Mouse (Mus musculus): Measurements from ENCODE around the gene Ercc6. TPM values are rescaled to one million over a fixed set of nuclear protein-coding genes. Genes with fewer than 3 reads are reported as not detected.

Gene Ercc6
- polyA plus RNA-seq, 1 experiment, result 12.0 TPM

GRCm38 (mm10) chr14:32512912-32513311 lies 409 bp upstream of the Ercc6 start:
- peaks cover 2% of the 10 kb centered on the region; the same call in 1 of the 2 replicates for H3K4me1 ChIP-seq (ENCODE audit: control insufficient read depth, insufficient read depth, low read length)
- peak overlapping the region; percentile 69 for H3K4me3 ChIP-seq (ENCODE audit: insufficient read depth, low read length)
- no peak for TF ChIP-seq POLR2A (IDR thresholded peaks at IDR 0.05; ENCODE audit: extremely low read depth, insufficient read depth, low read length)
- TF ChIP-seq CTCF (IDR thresholded peaks at IDR 0.05; ENCODE audit: extremely low read depth, insufficient read depth, low read length), result no peak
- H3K27ac ChIP-seq (ENCODE audit: insufficient read depth, low read length), result no peak overlapping the region

DNA sequence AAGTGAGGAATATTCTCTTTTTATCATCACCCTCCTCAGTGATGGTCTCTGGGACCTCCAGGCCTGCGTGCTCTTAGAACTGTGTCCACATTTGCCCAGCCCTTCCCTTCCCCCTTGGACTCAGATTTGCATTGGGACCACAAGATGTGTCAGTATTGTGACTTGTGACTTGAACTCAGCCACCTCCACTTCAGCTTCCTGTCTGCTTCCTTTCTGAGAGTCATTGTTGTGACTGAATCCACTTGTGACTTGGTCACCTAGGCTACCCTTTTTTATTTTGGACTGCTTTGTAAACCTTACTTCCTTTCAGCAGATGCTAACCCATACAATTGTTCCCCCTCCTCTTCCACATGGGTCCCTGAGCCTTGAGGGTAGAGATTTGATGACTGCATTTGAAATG lies 2.8 kb downstream of the Ercc6 start:
- H3K4me1 ChIP-seq (ENCODE audit: control insufficient read depth, insufficient read depth, low read length), result peaks cover 2% of the 10 kb centered on the region; the same call in 1 of the 2 replicates
- no peak overlapping the region for H3K4me3 ChIP-seq (ENCODE audit: insufficient read depth, low read length)
- TF ChIP-seq CTCF (IDR thresholded peaks at IDR 0.05; ENCODE audit: extremely low read depth, insufficient read depth, low read length), result no peak
- no peak for TF ChIP-seq POLR2A (IDR thresholded peaks at IDR 0.05; ENCODE audit: extremely low read depth, insufficient read depth, low read length)
- H3K27ac ChIP-seq (ENCODE audit: insufficient read depth, low read length), result no peak overlapping the region

GRCm38 (mm10) chr14:32518543-32518942 lies 5.2 kb downstream of the Ercc6 start:
- Histone ChIP-seq H3K27ac (ENCODE audit: insufficient read depth, low read length) (no peak overlapping the region), H3K4me1 (ENCODE audit: control insufficient read depth, insufficient read depth, low read length) (peaks cover 4% of the 10 kb centered on the region), H3K4me3 (ENCODE audit: insufficient read depth, low read length) (no peak overlapping the region)
- TF ChIP-seq CTCF (IDR thresholded peaks at IDR 0.05; ENCODE audit: extremely low read depth, insufficient read depth, low read length) (no peak), POLR2A (IDR thresholded peaks at IDR 0.05; ENCODE audit: extremely low read depth, insufficient read depth, low read length) (no peak)

DNA sequence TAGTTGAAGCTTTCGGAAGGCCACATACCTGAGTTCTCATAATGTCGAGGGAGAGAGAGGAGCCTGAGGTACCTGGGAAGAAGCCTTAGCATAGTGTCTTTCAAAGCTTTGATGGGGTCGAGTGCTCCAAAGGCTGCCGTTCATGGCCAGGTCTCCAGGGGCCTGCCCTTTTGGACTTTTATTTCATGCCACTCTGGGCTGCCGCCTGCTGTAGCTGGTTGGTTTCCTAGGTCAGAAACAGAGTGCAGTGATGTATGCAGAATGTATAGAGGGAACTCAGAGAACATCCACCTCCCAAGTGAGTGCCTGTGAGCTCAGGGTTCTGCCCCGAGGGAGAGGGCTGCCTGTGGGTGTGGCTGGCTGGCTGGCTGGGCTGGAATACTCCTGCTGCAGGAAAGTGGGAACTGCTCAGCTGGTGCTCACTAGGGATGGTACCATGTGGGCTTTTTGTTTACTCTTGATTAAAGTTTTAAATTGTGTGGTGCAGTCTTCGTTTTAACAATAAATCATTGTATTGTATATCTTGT lies 7.1 kb downstream of the Ercc6 start:
- Histone ChIP-seq H3K4me3 (ENCODE audit: insufficient read depth, low read length) (no peak overlapping the region), H3K27ac (ENCODE audit: insufficient read depth, low read length) (no peak overlapping the region), H3K4me1 (ENCODE audit: control insufficient read depth, insufficient read depth, low read length) (peaks cover 4% of the 10 kb centered on the region)
- TF ChIP-seq CTCF (IDR thresholded peaks at IDR 0.05; ENCODE audit: extremely low read depth, insufficient read depth, low read length) (no peak), POLR2A (IDR thresholded peaks at IDR 0.05; ENCODE audit: extremely low read depth, insufficient read depth, low read length) (no peak)

- TF ChIP-seq CTCF (IDR thresholded peaks at IDR 0.05; ENCODE audit: extremely low read depth, insufficient read depth, low read length), result no peak
- no peak overlapping the region for H3K27ac ChIP-seq (ENCODE audit: insufficient read depth, low read length)
Observed at GRCm38 (mm10) chr14:32522336-32522735, 9.0 kb downstream of the Ercc6 start.

DNA sequence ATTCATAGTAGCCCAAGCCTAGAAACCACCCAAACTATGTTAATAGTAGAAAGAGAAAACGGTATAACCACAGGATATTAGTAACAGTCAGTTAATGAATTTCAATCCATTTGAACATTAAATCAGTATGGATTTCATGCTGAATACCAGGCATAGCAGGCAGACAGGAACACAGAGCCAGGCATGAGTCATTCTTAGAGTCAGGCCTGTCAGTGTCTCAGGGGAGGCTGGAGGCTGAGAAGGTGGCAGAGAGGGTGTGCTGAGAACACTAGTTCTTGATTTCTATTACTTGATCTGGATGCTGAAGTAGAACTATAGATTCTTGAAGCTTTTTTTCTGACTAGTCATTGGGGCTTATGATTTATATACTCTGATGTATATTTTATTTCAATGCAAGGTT lies 10.8 kb downstream of the Ercc6 start:
- Histone ChIP-seq H3K4me3 (ENCODE audit: insufficient read depth, low read length) (no peak overlapping the region), H3K27ac (ENCODE audit: insufficient read depth, low read length) (no peak overlapping the region), H3K4me1 (ENCODE audit: control insufficient read depth, insufficient read depth, low read length) (peaks cover 14% of the 10 kb centered on the region)
- TF ChIP-seq POLR2A (IDR thresholded peaks at IDR 0.05; ENCODE audit: extremely low read depth, insufficient read depth, low read length), result no peak

More at GRCm38 (mm10) chr14:32522336-32522735, 9.0 kb downstream of the Ercc6 start:
- peaks cover 9% of the 10 kb centered on the region for H3K4me1 ChIP-seq (ENCODE audit: control insufficient read depth, insufficient read depth, low read length)
- no peak overlapping the region for H3K4me3 ChIP-seq (ENCODE audit: insufficient read depth, low read length)

DNA sequence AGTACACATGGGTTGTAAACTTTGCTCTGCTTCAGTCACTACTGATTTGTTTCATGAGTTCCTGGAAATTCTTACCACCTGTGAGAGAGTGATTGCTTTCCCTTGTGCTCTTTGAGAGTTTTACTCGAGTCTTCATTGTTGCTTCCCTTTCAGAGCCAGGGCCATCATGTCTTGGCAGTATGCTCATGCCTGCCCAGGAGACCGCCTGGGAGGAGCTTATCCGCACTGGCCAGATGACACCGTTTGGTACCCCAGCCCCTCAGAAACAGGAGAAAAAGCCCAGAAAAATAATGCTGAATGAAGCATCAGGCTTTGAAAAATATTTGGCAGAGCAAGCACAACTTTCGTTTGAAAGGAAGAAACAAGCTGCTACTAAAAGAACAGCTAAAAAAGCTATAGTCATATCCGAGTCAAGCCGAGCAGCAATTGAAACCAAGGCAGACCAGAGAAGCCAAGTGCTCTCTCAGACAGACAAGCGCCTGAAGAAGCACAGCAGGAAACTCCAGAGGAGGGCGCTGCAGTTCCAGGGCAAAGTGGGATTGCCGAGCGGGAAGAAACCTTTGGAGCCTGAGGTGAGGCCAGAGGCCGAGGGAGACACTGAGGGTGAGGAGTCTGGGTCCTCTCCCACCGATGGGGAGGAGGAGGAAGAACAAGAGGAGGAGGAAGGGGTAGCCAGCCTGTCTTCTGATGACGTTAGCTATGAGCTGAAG lies 12.8 kb downstream of the Ercc6 start:
- Histone ChIP-seq H3K4me1 (ENCODE audit: control insufficient read depth, insufficient read depth, low read length) (peaks cover 16% of the 10 kb centered on the region), H3K4me3 (ENCODE audit: insufficient read depth, low read length) (no peak overlapping the region), H3K27ac (ENCODE audit: insufficient read depth, low read length) (no peak overlapping the region)
- no peak for TF ChIP-seq POLR2A (IDR thresholded peaks at IDR 0.05; ENCODE audit: extremely low read depth, insufficient read depth, low read length)
- TF ChIP-seq CTCF (IDR thresholded peaks at IDR 0.05; ENCODE audit: extremely low read depth, insufficient read depth, low read length), result no peak

DNA sequence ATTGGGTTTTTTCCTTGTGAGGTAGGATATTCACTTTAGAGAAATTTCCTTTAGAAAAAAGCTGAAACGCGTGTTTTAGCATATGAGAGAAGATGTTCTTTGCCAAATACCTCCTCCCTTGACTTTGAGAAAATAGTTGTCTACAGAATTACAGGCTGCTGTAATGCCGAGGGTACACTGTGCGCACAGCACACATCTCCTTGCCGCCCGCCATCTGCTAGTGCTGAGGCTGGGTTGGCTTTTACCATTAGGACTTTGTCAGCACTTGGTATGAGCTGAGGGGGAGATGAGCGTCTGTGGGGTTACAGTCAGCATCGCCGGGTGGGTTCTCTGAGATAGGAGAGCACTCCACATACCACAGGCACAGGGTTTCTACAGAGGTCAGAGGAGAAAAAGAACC lies 13.9 kb downstream of the Ercc6 start:
- no peak overlapping the region for H3K4me3 ChIP-seq (ENCODE audit: insufficient read depth, low read length)
- no peak overlapping the region for H3K27ac ChIP-seq (ENCODE audit: insufficient read depth, low read length)

GRCm38 (mm10) chr14:32529036-32529435 lies 15.7 kb downstream of the Ercc6 start:
- Histone ChIP-seq H3K4me3 (ENCODE audit: insufficient read depth, low read length) (no peak overlapping the region), H3K27ac (ENCODE audit: insufficient read depth, low read length) (no peak overlapping the region), H3K4me1 (ENCODE audit: control insufficient read depth, insufficient read depth, low read length) (peaks cover 21% of the 10 kb centered on the region)
- TF ChIP-seq CTCF (IDR thresholded peaks at IDR 0.05; ENCODE audit: extremely low read depth, insufficient read depth, low read length) (no peak), POLR2A (IDR thresholded peaks at IDR 0.05; ENCODE audit: extremely low read depth, insufficient read depth, low read length) (no peak)

More for the DNA sequence above, 13.9 kb downstream of the Ercc6 start:
- TF ChIP-seq POLR2A (IDR thresholded peaks at IDR 0.05; ENCODE audit: extremely low read depth, insufficient read depth, low read length), result no peak
- TF ChIP-seq CTCF (IDR thresholded peaks at IDR 0.05; ENCODE audit: extremely low read depth, insufficient read depth, low read length), result no peak
- peaks cover 19% of the 10 kb centered on the region for H3K4me1 ChIP-seq (ENCODE audit: control insufficient read depth, insufficient read depth, low read length)

- TF ChIP-seq CTCF (IDR thresholded peaks at IDR 0.05; ENCODE audit: extremely low read depth, insufficient read depth, low read length) (peak; percentile 83), POLR2A (IDR thresholded peaks at IDR 0.05; ENCODE audit: extremely low read depth, insufficient read depth, low read length) (no peak)
- no peak overlapping the region for H3K27ac ChIP-seq (ENCODE audit: insufficient read depth, low read length)
- H3K4me3 ChIP-seq (ENCODE audit: insufficient read depth, low read length), result no peak overlapping the region
- peaks cover 19% of the 10 kb centered on the region for H3K4me1 ChIP-seq (ENCODE audit: control insufficient read depth, insufficient read depth, low read length)
Observed at GRCm38 (mm10) chr14:32530896-32531295, 17.6 kb downstream of the Ercc6 start.
